Mouse (Mus musculus) right cerebral cortex, postnatal 14 days (tissue): ENCODE results near the gene Kras.

Source experiments
- DNase-seq: peaks from one replicate; pipeline ENCODE4 v3.0.0; 2022

Gene Kras

DNA sequence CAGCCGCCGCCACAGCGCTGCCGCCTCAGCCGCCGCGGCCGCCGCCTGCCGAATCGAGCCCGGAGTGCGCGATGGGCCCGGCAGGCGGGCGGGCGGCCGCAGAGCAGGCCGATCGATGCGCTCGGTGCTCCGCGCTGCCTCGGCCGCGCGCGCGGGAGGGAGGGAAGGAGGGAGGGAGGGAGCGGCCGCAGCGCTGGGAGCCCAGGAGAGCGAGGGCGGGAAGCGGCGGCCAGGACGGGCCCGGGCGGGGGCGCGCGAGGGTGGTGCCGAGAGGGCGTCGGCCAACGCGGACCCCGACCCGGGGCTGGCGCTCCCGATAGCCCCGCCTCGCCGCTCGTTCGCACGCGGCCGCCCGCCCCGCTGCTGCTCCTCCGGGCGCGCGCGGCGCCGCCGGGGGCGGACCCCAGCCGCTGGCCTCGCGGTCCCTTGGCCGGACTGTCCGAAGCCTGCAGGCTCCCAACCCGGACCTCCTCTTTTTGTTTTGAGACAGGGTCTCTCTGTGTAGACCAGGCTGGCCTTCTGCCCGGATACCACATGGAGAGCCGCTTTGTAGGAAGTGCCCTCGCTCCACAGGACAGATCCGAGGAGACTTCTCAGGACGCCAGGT, at the start of gene Kras:
Gene Kras (minus strand): TSS at position 55 of the 607 bp plus-strand sequence.
- DNase-seq = peak; percentile 91

DNA sequence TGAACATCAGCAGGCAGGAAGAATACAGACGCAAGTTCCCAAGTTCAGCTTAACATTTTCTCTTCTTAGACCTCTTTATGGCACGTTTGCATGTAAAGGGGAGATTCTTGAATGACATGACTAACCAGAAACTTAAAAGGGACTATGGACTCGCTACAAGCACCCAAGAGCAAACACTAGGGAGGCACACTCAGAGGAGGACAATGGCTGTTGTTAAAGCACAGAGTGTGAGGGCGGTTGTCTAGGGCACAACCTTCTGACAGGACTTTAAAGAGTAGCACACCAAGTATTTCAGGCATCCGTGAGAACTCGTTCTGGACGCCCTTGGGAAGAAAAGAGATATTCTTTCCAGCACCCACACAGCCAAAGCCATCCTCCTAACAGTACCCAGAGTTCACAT, 47.6 kb upstream of the Kras start:
- DNase-seq = no peak

DNA sequence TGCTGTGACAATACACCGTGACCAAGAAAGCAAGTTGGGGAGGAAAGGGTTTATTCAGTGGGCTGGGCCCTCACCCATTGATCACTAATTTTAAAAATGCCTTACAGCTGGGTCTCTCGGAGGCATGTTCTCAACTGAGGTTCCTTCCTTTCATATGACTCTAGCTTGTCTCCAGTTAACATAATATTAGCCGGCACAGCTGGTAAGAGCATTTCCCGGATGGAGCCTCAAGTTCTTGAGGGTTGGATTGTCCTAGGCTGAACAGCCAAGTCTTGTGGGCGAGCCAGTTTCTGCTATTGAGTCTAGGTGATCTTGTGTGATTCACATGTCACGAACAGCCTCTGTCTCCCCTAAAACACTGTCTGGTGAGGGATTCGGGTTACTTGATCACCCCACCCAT, 46.9 kb upstream of the Kras start:
- no peak for DNase-seq

DNA sequence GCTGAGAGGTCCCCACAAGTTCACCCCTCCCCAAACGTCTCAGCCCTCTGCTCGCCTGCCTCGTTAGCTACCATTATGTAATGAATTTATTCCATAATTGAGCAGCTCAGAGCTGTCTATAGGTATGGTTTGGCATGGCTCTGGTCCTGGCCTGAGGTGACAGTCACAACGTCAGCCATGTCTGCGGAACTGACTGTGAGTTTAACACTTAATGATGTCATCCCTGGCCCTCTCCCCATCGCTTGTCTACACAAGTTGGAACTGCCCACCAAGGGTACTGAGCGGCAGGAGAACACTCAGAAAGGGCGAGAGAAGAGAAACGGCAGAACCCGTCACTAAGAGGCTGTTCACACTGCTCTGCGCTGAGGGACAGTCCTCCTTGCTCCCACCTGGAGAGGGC, 45.1 kb upstream of the Kras start:
- no peak for DNase-seq

DNA sequence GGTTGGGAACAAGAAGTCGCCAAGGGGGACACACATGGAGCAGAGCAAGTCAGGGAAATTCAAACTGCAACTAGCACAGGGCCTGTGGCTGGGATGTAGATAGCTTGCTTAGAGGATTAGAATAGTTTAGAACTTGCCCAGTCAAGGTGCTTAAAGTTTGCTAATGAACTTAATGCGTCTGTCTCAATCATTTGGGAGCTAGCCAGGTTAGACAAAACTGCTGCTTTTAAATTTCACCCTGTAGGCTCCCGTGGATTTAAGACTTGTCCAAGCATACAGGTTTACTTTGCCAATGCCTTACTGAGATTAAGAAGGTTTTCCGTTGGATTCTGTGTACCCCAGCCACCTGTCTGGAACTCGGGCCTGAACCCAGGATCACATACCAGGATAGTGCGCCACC, 43.1 kb upstream of the Kras start:
- DNase-seq = no peak

DNA sequence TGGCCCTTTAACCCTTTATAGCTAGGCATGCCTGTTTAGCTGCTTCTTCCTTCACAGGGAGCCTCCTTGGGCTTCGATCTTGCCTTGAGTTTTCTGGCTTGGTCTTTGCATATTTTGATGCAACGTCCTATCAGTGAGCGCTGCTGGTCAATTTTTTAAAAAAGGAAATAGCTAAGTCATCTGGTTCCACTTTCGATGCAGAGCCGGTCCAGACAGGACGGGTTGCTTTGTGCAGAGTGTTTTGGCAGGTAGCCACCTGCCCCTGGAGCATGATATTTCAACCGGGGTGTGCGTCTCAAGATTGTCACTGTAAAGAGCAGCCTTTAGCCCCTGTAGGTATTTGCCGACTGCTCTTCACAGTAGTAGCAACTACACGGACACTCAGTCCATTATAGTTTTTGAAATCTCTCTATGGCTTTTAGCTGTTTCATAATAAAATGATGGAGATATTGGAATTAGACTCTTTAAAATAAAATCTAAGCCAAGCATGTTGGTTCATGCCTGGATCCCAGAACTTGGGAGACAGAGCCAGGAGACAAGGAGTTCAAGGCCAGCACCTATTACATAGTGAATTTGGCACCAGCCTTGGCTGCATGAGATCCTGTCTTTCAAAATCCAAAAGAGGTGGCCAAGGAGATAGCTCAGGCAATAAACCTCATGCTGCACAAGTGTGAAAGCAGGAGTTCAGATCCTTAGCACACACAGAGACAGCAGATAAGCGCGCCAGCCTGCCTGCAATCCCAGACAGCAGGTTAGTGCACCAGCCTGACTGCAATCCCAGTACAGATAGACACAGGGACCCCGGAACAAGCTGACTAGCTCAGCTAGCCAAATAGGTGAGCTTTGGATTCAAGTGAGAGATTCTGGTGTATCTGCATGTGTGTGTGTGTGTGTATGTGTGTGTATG, 41.6 kb upstream of the Kras start:
- DNase-seq = no peak

DNA sequence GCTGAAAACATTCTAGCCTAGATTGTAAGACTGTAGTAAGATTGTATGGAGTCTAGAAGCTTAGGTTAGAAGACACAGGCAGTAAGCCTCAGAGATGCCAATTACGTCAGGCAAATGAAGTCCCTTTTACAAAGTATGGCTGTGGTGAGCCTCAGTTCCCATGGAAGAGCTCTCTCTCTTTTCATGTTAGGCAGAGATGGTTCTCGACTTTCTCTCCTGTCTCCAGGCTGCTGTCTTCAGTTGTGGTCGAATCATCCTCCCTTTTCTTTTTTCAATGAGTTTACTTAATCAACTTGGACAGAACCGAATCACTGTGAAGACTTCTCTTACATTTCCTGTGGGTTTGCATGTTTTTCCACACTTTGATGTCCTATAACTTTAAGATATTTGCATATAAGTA, 35.6 kb upstream of the Kras start:
- DNase-seq = no peak

DNA sequence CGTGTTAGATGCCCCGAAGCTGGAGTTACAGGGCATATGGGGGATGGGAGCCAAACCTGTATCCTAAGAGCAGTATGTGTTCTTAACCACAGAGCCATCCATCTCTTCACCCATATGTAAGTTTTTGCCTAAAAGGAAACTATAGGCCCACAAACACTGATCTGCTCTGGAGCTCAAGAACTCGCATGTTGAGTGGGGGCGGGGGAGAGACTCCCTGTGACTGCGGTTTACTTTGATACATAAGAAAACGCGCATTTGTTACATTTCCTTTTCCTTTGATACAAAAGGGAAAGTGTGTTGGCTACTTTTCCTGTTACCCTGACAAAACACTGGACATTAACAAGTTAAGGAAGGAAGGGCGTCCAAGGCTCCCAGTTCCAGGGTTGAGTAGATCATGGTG, 34.2 kb upstream of the Kras start:
- no peak for DNase-seq

DNA sequence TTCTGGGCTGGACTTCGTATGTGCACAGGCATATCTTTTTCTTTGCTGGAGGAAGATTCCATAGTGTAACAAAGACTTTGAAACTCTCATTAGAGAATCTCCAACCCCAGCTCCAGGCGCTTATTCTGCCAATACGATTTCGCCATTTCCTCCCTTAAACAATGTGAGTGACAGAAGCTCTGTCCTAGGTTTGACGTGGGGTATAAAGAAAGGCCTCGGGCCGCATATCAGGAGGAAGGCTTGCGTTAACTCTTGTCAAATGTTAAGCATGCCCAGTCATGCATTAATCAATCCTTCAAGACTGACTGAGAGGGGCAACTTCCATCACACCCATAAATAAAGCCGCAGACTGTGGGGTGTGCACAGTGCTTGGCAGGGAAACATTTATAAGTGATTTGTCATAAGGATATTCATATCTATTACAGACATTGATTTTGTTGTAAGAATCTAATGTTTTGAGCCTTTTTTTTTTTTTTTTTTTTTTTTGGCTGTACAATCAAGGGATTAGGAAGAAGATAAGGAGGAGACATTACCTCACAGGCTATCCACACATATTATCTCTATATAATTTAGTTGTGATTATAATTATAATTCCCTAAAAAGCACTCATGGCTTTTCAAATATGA, 27.2 kb upstream of the Kras start:
- no peak for DNase-seq

DNA sequence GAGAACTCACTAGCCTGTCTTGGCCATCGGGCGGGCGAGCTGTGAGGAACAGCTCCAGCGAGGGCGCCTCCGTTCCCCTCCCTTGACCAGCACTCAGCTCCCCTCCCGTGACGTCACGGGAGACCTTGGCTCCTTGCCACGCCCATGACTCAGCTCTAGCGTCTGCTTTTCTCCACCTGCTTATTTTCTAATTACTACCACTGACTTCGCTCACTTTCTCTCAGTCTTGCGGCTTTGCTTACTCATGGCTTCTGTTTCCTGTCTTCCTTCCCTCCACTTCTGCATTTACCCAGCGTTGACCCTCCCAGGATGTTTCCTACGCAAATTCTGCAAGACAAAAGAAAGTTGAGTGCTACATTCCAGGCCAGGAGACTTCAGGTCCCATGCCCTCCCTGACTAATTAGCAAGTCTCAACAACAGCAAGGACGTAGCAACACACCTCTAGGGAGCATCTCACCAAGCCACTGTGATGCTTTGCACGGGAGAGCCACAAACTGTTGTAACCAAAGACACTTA, 26.3 kb upstream of the Kras start:
- DNase-seq = peak; percentile 48

DNA sequence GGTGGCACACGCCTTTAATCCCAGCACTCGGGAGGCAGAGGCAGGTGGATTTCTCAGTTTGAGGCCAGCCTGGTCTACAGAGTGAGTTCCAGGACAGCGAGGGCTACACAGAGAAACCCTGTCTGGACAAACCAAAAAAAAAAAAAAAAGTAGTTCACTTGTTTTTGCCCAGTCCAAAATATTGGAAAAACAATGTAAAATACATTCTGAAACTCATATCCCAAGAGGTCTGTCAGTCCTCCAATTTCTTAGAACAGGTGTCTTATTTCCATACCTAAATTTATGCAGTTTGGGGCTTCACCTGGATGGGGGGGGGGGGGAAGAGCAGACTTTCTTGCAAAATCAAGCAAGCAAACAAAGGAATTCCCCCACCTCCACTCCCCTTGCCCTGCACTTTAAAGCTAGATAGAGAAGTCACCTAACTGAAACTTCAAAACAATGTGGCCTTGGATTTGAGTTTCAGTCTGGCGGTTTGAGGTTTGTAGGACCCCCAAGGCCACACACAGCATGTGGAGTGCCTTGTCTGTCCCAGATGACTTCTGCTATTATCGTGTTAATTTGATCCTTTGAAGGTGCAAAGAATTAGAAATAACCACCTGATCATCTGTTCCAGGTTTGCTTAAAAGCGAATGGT, 25.7 kb upstream of the Kras start:
- no peak for DNase-seq

DNA sequence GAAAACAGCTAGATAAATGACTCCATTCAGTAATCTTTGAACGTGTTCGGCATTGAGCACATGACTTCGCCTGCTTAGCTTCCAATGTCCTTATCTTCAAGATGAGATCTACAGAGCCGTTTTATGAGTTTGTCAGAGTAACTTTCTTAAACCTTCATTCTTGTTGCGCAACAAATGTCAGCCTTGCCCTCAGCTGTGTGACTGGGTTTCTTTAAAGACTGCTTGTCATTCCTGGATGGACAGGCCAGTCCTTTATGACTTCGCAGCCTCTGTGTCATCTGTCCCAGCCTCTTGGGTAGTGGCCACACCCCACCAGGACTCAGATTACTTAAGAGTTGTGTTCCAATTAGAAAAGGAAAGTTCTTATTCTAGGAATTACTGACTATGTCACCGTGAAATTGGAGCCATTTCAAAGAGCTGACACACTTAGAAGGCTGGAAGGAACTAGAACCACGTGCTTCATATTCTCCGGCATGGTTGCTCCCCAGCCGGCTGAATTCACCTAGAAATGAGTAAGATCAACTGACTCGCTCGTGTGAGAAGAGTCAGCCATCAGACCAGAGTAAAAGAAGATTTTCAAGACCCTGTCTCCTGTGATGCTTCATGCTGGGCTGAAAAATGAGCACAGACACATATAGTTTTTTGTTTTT, 24.1 kb upstream of the Kras start:
- DNase-seq = no peak

DNA sequence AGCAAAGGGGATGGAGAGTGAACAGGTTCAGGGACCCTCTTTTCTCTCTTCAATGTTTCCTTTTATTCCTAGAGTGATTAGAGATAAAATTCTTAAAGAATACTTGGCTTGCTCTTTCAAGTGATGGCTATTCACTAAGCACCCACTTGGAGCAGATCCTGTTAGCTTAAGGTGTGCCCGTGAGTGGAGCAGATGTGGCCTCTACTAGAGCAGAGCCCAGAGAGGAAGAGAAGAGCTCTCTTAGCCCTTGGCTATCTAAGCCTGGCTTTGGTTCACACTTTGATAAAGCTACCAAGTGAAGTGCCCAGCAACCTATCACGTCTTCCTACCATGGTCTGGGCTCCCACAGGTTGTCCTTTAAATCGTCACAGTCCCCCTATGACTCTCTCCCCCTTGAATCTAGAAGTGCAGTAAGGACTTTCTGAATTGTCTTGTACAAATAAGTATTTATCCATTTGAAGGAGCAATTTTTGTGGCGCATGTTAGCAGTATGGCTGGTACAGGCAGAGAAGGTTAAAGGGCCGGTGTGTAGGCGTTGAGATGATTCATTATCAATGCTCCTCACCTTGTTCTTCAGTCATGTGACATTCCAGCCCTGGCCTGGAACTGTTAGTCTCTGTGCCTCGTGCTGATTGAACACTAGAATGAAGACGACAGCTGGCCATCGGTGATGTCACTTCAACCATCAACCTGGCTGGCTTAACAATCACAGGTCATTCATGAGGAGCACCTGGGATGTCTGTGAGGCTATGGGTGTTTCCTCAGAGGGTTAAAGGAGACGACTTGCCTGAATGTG, 22.3 kb upstream of the Kras start:
- no peak for DNase-seq

DNA sequence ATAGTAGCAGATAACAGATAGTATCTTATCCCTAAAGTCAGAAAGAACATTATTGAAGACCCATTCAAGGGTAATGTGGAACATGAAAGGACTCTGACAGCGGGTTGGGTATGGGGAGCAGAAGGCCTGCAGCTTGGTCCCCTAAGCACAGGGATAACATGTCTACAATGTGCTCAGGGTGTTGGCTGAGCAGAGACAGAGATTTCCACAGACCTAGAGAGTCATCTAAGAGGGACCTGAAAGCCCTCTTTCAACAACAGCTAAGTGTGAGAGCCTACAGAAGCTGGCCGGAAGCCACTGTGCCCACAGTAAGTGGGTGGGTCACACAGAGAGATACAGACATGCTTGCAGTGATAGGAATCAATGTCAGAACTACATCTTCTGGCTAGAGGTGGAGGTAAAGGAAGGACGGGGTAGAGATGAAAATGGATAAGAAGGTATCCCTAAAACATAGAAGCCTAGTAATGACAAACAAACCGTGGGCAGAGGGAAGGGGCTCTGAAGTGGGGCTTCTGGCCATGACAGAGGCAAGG, 19.3 kb upstream of the Kras start:
- no peak for DNase-seq

DNA sequence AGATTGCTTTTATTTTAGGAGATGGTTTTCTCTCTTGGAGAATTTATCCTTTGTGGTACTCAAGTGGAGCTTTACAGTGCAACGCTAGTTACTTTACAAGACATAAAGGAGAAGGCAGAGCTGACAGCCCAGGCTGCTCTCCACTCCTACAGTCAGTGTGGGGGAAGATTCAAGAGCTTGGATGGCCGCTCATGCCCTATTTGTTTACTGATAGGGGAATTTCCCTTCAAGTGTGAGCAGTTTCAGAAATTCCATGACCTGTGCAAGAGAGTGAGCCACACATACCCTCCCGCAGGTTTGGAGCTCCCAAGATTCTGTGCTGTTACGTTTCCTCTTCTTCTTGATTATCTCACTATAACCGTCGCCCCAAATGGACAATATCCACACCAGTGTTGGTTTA, 17.7 kb upstream of the Kras start:
- DNase-seq = no peak

DNA sequence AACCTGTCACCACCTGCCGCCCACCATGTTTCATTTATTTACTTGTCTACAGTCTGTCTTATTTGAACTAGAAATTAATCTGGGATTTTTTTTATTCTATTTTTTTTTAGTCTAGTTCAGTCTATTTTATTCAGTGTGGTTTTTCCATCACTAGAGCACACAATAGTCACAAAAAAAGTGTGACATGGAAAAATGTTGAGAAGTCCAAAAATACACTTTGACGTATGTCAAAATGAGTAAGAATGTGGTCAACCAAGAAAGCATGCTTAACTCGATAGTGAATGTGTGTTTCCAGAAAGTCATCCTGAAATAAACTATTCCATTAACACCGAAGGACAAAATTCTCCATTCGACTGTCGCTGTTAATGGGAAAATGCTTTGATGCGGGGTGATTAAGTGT, 12.3 kb upstream of the Kras start:
- no peak for DNase-seq

DNA sequence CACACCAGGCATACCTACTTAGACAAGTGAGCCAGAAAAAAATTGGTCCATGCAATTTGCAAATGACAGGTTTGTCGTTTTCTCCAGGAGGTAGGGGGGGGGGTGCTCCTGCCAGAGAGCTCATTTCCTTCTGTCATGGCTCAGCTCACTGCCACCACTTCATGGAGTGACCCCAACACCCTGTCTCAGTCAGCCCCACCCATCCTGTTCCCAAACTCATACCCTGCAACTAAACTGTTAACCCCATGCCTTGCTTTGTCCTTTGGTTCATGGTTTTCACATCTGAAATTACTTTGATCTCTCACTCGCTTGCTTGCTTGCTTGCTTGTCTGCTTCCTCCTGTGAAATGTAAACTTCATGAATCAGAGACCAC, 6.6 kb upstream of the Kras start:
- DNase-seq = no peak

DNA sequence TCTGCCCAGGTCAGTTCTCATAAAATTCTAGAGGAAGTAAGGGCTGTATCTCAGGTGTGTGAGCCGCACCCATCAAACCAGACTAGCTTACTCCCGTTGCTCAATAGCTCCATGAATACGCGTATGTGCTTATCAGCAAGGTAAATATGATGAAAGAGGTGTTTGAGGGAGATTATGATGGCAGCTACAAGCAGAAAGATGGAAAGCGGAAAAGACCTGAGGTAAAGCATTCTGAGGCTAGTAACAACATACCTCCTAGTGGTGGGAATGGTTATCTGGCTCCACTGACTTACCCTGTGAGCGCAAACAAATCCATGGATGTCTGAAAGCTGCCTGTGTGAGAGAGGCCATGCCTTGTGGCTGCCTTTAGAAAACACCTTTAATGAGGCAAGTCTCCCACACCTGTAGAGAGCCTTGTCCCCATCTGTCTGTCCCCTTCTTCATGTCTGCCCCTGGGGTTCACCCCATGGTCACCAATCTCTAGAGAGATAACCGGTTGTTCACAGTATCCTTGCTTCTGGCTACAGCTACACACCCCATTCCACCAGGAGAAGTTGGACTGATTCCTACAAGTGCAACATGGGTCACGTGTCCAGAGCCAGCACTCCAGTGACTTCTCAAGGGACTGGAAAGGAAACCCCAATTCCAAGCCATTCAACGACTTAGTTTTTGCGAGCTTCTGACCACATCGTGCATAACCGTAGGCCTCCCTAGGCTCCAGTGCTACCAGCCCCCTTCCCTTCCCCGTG, 6.1 kb upstream of the Kras start:
- DNase-seq = no peak

DNA sequence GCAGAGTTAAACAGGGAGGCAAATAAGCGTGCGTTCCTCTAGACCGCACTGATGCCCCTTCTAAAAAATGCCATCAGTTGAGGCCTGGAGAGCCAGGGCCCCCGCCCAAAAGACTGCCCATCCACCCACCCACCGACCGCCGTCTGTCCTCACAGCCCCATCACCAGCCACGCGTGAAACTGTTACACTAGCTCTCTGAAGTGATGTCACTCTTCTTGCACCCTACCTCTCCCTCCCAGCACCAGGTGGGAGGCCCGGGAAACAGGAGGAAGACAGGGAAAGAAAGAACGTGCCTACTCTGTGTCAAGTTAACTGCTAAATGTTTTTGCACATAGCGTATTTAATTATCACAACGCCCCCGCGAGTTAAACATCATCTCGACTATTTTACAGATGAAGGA, 781 bp upstream of the Kras start:
- DNase-seq = peak; percentile 24

DNA sequence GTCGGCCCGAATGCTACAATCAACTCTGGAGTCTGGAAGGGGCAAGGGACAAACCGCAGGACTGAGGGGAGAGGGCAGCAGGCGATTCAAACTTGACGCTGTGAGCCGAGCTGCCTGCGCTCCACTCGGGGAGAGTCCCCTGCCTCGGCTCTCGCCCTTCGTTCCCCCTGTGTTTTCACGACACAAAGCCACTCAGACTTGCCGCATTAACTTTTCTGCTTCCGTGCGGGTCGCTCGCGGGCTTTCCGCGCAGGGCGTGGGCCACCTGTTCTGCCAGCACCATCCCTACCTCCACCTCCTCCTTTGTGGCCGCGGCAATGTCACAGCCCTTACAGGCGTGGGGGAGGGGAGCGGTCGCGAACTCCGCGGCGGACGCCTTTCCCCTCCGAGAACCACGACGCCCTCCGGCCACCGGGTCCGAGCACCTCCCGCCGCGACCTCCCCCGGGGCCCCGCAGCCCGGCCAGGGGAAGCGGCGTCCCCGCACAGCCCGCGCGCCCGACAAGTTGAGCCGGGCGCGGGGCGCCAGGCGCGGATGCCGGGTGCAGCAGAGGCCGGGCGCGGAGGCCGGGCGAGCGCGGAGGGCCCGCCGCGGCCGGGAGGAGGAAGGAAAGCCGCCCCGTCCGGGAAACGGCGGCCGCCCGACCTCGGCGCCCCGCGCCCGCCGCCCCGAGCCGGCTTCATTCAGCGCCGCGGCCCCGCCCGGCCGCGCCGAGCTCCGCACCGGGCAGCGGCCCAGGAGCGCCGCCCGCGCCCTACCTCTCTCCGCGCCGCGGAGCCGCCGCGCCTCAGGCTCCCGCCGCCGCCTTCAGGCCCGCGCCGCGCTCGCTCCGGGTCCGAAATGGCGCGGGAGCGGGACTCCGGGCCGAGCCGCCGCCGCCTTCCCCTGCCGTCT, 501 bp downstream of the Kras start:
- peak; percentile 51 for DNase-seq
